Mouse (Mus musculus) myocyte (in vitro differentiated cells): ENCODE data around the gene Pax2. TPM values are rescaled to one million over a fixed set of nuclear protein-coding genes. Genes with fewer than 3 reads are reported as not detected.

Experiments
- H3K27me3 ChIP-seq: one replicate; pipeline ENCODE4 v1.6.1; 2011; ENCODE audit not compliant: control insufficient read depth, insufficient read depth, insufficient read length
- H3K36me3 ChIP-seq: one replicate; pipeline ENCODE4 v1.6.1; 2011; ENCODE audit not compliant: control insufficient read depth, insufficient read depth
- H3K4me2 ChIP-seq: one replicate; pipeline ENCODE4 v1.6.1; 2011; ENCODE audit warnings: low read depth, control low read depth
- H3K4me3 ChIP-seq: one replicate; pipeline ENCODE4 v1.5.1; 2011; ENCODE audit warnings: mild to moderate bottlenecking, control low read depth, moderate library complexity
- H3K79me2 ChIP-seq: one replicate; pipeline ENCODE4 v1.6.1; 2011; ENCODE audit not compliant: control insufficient read depth, insufficient read depth
- H3ac ChIP-seq: one replicate; pipeline ENCODE4 v1.6.1; 2011; ENCODE audit not compliant: control insufficient read depth, insufficient read length
- CEBPB ChIP-seq: IDR thresholded peaks from 2 replicates; pipeline ENCODE4 v1.6.1; 2011; ENCODE audit warnings: mild to moderate bottlenecking, moderate library complexity; ENCODE audit not compliant: poor library complexity, insufficient read depth, severe bottlenecking
- E2F4 ChIP-seq: IDR thresholded peaks from one replicate; pipeline ENCODE4 v1.6.1; 2011; ENCODE audit warnings: mild to moderate bottlenecking, control low read depth, moderate library complexity; ENCODE audit not compliant: insufficient read depth
- MAX ChIP-seq: IDR thresholded peaks from one replicate; pipeline ENCODE4 v1.6.1; 2011; ENCODE audit warnings: low read depth, mild to moderate bottlenecking, control low read depth
- MYOD1 ChIP-seq, 3 experiments: IDR thresholded peaks; one replicate each; pipeline ENCODE4 v1.6.1; 2011; ENCODE audit warnings: control low read depth in 2 of 3, low read depth in 2 of 3, mild to moderate bottlenecking in 2 of 3, moderate library complexity in 1 of 3; ENCODE audit not compliant: insufficient read length in 2 of 3, control insufficient read depth in 1 of 3
- MYOG ChIP-seq, 3 experiments: IDR thresholded peaks; one replicate each; pipeline ENCODE4 v1.6.1; 2011; ENCODE audit warnings: control low read depth in 2 of 3, low read depth in 2 of 3, mild to moderate bottlenecking in 2 of 3; ENCODE audit not compliant: insufficient read length in 2 of 3, control insufficient read depth in 1 of 3, insufficient read depth in 1 of 3
- POLR2A ChIP-seq: IDR thresholded peaks from one replicate; pipeline ENCODE4 v1.6.1; 2011; ENCODE audit warnings: low read depth, mild to moderate bottlenecking, control low read depth, moderate library complexity; ENCODE audit not compliant: insufficient read length
- POLR2AphosphoS2 ChIP-seq: IDR thresholded peaks from one replicate; pipeline ENCODE4 v1.6.1; 2011; ENCODE audit warnings: low read depth, control low read depth; ENCODE audit not compliant: insufficient read length
- REST ChIP-seq: IDR thresholded peaks from one replicate; pipeline ENCODE4 v1.6.1; 2011; ENCODE audit warnings: mild to moderate bottlenecking, control low read depth, moderate library complexity; ENCODE audit not compliant: insufficient read depth, insufficient read length
- SRF ChIP-seq: IDR thresholded peaks from one replicate; pipeline ENCODE4 v1.6.1; 2011; ENCODE audit warnings: low read depth; ENCODE audit not compliant: control insufficient read depth, insufficient read length
- TCF12 ChIP-seq: IDR thresholded peaks from one replicate; pipeline ENCODE4 v1.6.1; 2011; ENCODE audit warnings: mild to moderate bottlenecking, control low read depth; ENCODE audit not compliant: poor library complexity, insufficient read depth, severe bottlenecking
- TCF3 ChIP-seq: IDR thresholded peaks from one replicate; pipeline ENCODE4 v1.6.1; 2011; ENCODE audit warnings: low read depth, control low read depth; ENCODE audit not compliant: insufficient read length
- USF1 ChIP-seq: IDR thresholded peaks from one replicate; pipeline ENCODE4 v1.6.1; 2011; ENCODE audit warnings: low read depth, mild to moderate bottlenecking, control low read depth, moderate library complexity
- polyA plus RNA-seq: library from polyadenylated mRNA; unstranded; fragments of >200 nt; fragmentation: generic; extraction: Trizol; gene quantifications from one replicate; pipeline ENCODE4 v1.2.1, GENCODE M21; 2012; ENCODE audit warnings: missing spikeins

Gene Pax2
- polyA plus RNA-seq, 1 experiment: not detected

GRCm38 (mm10) chr19:44749061-44749990 is 6.5 kb upstream of the Pax2 start:
- no peak overlapping the region for H3ac ChIP-seq
- no peak overlapping the region for H3K4me2 ChIP-seq
- no peak overlapping the region for H3K4me3 ChIP-seq
- no peaks in the 10 kb centered on the region for H3K79me2 ChIP-seq
- TF ChIP-seq MYOD1 (IDR thresholded peaks at IDR 0.05; ENCODE audit: control insufficient read depth in 1 of 3, insufficient read length in 2 of 3, low read depth in 2 of 3) (no peak), TCF3 (no peak), POLR2A (no peak), MYOG (IDR thresholded peaks at IDR 0.05; ENCODE audit: control insufficient read depth in 1 of 3, insufficient read depth in 1 of 3, insufficient read length in 2 of 3, low read depth in 2 of 3) (no peak)
- H3K27me3 ChIP-seq: peaks cover 80% of the 10 kb centered on the region
- no peaks in the 10 kb centered on the region for H3K36me3 ChIP-seq

GRCm38 (mm10) chr19:44750051-44751041 is 5.5 kb upstream of the Pax2 start:
- Histone ChIP-seq H3K79me2 (no peaks in the 10 kb centered on the region), H3ac (no peak overlapping the region), H3K27me3 (peaks cover 79% of the 10 kb centered on the region), H3K4me3 (no peak overlapping the region), H3K4me2 (no peak overlapping the region), H3K36me3 (no peaks in the 10 kb centered on the region)
- TF ChIP-seq E2F4: no peak
- TF ChIP-seq POLR2AphosphoS2: no peak
- TF ChIP-seq CEBPB: no peak
- no peak for TF ChIP-seq MAX
- no peak for TF ChIP-seq TCF12
- no peak for TF ChIP-seq TCF3
- no peak for TF ChIP-seq POLR2A
- TF ChIP-seq USF1: no peak
- TF ChIP-seq MYOD1 (IDR thresholded peaks at IDR 0.05; ENCODE audit: control insufficient read depth in 1 of 3, insufficient read length in 2 of 3, low read depth in 2 of 3): no peak
- TF ChIP-seq SRF: no peak

GRCm38 (mm10) chr19:44751042-44751441 is 4.8 kb upstream of the Pax2 start:
- no peaks in the 10 kb centered on the region for H3K36me3 ChIP-seq
- H3ac ChIP-seq: no peak overlapping the region
- TF ChIP-seq MYOD1 (IDR thresholded peaks at IDR 0.05; ENCODE audit: control insufficient read depth in 1 of 3, insufficient read length in 2 of 3, low read depth in 2 of 3): no peak
- TF ChIP-seq MAX: no peak
- TF ChIP-seq USF1: no peak
- no peak for TF ChIP-seq E2F4
- no peak for TF ChIP-seq MYOG (IDR thresholded peaks at IDR 0.05; ENCODE audit: control insufficient read depth in 1 of 3, insufficient read depth in 1 of 3, insufficient read length in 2 of 3, low read depth in 2 of 3)
- no peak for TF ChIP-seq SRF
- no peak for TF ChIP-seq POLR2A
- no peak for TF ChIP-seq TCF3
- TF ChIP-seq POLR2AphosphoS2: no peak
- TF ChIP-seq REST: no peak
- TF ChIP-seq TCF12: no peak
- no peak for TF ChIP-seq CEBPB
- H3K4me3 ChIP-seq: no peak overlapping the region
- H3K27me3 ChIP-seq: peaks cover 82% of the 10 kb centered on the region
- no peak overlapping the region for H3K4me2 ChIP-seq
- H3K79me2 ChIP-seq: no peaks in the 10 kb centered on the region

GRCm38 (mm10) chr19:44751551-44751950 is 4.3 kb upstream of the Pax2 start:
- no peaks in the 10 kb centered on the region for H3K36me3 ChIP-seq
- no peaks in the 10 kb centered on the region for H3K79me2 ChIP-seq
- TF ChIP-seq POLR2AphosphoS2: no peak
- TF ChIP-seq SRF: no peak
- TF ChIP-seq CEBPB: no peak
- TF ChIP-seq POLR2A: no peak
- no peak for TF ChIP-seq TCF3
- no peak for TF ChIP-seq REST
- TF ChIP-seq E2F4: no peak
- no peak for TF ChIP-seq TCF12
- no peak for TF ChIP-seq USF1
- TF ChIP-seq MYOD1 (IDR thresholded peaks at IDR 0.05; ENCODE audit: control insufficient read depth in 1 of 3, insufficient read length in 2 of 3, low read depth in 2 of 3): no peak
- TF ChIP-seq MAX: no peak
- no peak for TF ChIP-seq MYOG (IDR thresholded peaks at IDR 0.05; ENCODE audit: control insufficient read depth in 1 of 3, insufficient read depth in 1 of 3, insufficient read length in 2 of 3, low read depth in 2 of 3)
- no peak overlapping the region for H3K4me3 ChIP-seq
- no peak overlapping the region for H3K4me2 ChIP-seq
- H3K27me3 ChIP-seq: peaks cover 82% of the 10 kb centered on the region
- H3ac ChIP-seq: no peak overlapping the region
